Mouse (Mus musculus) heart, postnatal 0 days (tissue): ENCODE results near the gene Plk2.

Source experiments
- CTCF ChIP-seq: IDR thresholded peaks from 2 replicates; pipeline ENCODE4 v1.5.1; 2016; ENCODE audit warnings: antibody characterized with exemption, control low read depth, low read depth
- EP300 ChIP-seq: IDR thresholded peaks from 2 replicates; pipeline ENCODE4 v1.6.1; 2016; ENCODE audit warnings: antibody characterized with exemption, low read depth

GRCm38 (mm10) chr13:110366477-110366876 lies 28.4 kb upstream of the Plk2 start:
- TF ChIP-seq CTCF (no peak), EP300 (no peak)
